Mouse (Mus musculus) liver, postnatal 0 days (tissue): Measurements from ENCODE around the gene 6030445D17Rik.

Experiments
- CTCF ChIP-seq: sonication (generic); IDR thresholded peaks from 2 replicates; pipeline ENCODE4 v1.5.1; 2016; ENCODE audit warnings: antibody characterized with exemption, low read depth
- EP300 ChIP-seq: IDR thresholded peaks from 2 replicates; pipeline ENCODE4 v1.6.1; 2016; ENCODE audit warnings: antibody characterized with exemption, low read depth, mild to moderate bottlenecking

- TF ChIP-seq EP300 (no peak), CTCF (no peak)
Measured at GRCm38 (mm10) chr4:136449795-136450194, 12.3 kb upstream of the 6030445D17Rik start.
